Mouse (Mus musculus): ENCODE measurements around the gene Ica1l.

- TF ChIP-seq CTCF (IDR thresholded peaks at IDR 0.05; ENCODE audit: extremely low read depth, insufficient read length, insufficient replicate concordance, low read depth, low read length) (no peak), POLR2A (IDR thresholded peaks at IDR 0.05; ENCODE audit: low read depth, low read length) (no peak)
Measured at GRCm38 (mm10) chr1:60035044-60035443, 7.9 kb downstream of the Ica1l start.
